Mouse (Mus musculus) MEL (cell line): ENCODE data around the gene Nrp1. TPM values are rescaled to one million over a fixed set of nuclear protein-coding genes. Genes with fewer than 3 reads are reported as not detected.

ENCODE experiments used
- DNase-seq: peaks from one replicate; pipeline ENCODE4 v3.0.0; 2011; ENCODE audit warnings: low read depth, low spot score
- H3K27ac ChIP-seq: 2 replicates; pipeline ENCODE4 v1.5.1; 2012; ENCODE audit warnings: low read depth, mild to moderate bottlenecking, control low read depth, low read length, moderate library complexity; ENCODE audit not compliant: control insufficient read depth
- H3K27me3 ChIP-seq, 2 experiments: fragments of 150-350 bp in 1 of 2; sonication (generic) in 1 of 2; 2 replicates each; pipeline ENCODE4 v1.6.1; 2012; ENCODE audit warnings: low read length in 2 of 2, mild to moderate bottlenecking in 2 of 2, improper control_type of control experiment in 1 of 2, moderate library complexity in 1 of 2; ENCODE audit not compliant: insufficient read depth in 2 of 2, control insufficient read depth in 1 of 2
- H3K36me3 ChIP-seq, 2 experiments: 2 replicates each; pipeline ENCODE4 v1.6.1; 2012 to 2014; ENCODE audit warnings: low read length in 2 of 2, improper control_type of control experiment in 1 of 2, inconsistent platforms in 1 of 2, mild to moderate bottlenecking in 1 of 2; ENCODE audit not compliant: insufficient read depth in 2 of 2, control insufficient read depth in 1 of 2
- H3K4me1 ChIP-seq, 2 experiments: fragments of 150-350 bp in 1 of 2; sonication (generic) in 1 of 2; 2 replicates each; pipeline ENCODE4 v1.6.1; 2012; ENCODE audit warnings: low read length in 2 of 2, improper control_type of control experiment in 1 of 2, mild to moderate bottlenecking in 1 of 2; ENCODE audit not compliant: insufficient read depth in 2 of 2, control insufficient read depth in 1 of 2
- H3K4me3 ChIP-seq, 2 experiments: fragments of 150-350 bp in 1 of 2; sonication (generic) in 1 of 2; 2 replicates each; pipeline ENCODE4 v1.5.1; 2012; ENCODE audit warnings: low read depth in 2 of 2, low read length in 2 of 2, mild to moderate bottlenecking in 2 of 2, moderate library complexity in 2 of 2, control low read depth in 1 of 2, improper control_type of control experiment in 1 of 2; ENCODE audit not compliant: control insufficient read depth in 1 of 2, insufficient read depth in 1 of 2
- H3K79me2 ChIP-seq: 2 replicates; pipeline ENCODE4 v1.6.1; 2012; ENCODE audit warnings: mild to moderate bottlenecking, low read length, moderate library complexity; ENCODE audit not compliant: control insufficient read depth, poor library complexity, insufficient read depth
- H3K9ac ChIP-seq: 2 replicates; pipeline ENCODE4 v1.6.1; 2012; ENCODE audit warnings: low read depth, mild to moderate bottlenecking, control low read depth, low read length, moderate library complexity; ENCODE audit not compliant: control insufficient read depth, poor library complexity, severe bottlenecking
- H3K9me3 ChIP-seq: fragments of 150-350 bp; sonication (generic); replicated peaks from 2 replicates; pipeline ENCODE4 v1.6.1; 2012; ENCODE audit warnings: mild to moderate bottlenecking, low read length, improper control_type of control experiment, moderate library complexity; ENCODE audit not compliant: insufficient read depth
- E2F4 ChIP-seq: IDR thresholded peaks from 2 replicates; pipeline ENCODE4 v1.6.1; 2011; ENCODE audit warnings: low read depth, low read length, improper control_type of control experiment, borderline replicate concordance
- EP300 ChIP-seq, 2 experiments: IDR thresholded peaks; 2 replicates each; pipeline ENCODE4 v1.6.1; 2011; ENCODE audit warnings: improper control_type of control experiment in 2 of 2, low read length in 2 of 2, low read depth in 1 of 2, mild to moderate bottlenecking in 1 of 2
- ETS1 ChIP-seq: IDR thresholded peaks from 2 replicates; pipeline ENCODE4 v1.6.1; 2012; ENCODE audit warnings: low read depth, mild to moderate bottlenecking, inconsistent platforms, low read length, improper control_type of control experiment, moderate library complexity
- GABPA ChIP-seq: IDR thresholded peaks from 2 replicates; pipeline ENCODE4 v1.6.1; 2012; ENCODE audit warnings: low read depth, mild to moderate bottlenecking, inconsistent platforms, low read length, improper control_type of control experiment, moderate library complexity
- KAT2A ChIP-seq: conservative IDR thresholded peaks from 2 replicates; pipeline ENCODE4 v1.6.1; 2012; ENCODE audit warnings: low read depth, low read length, improper control_type of control experiment, inconsistent platforms
- MEF2A ChIP-seq: IDR thresholded peaks from 2 replicates; pipeline ENCODE4 v1.6.1; 2014; ENCODE audit warnings: low read depth, mild to moderate bottlenecking, inconsistent platforms, low read length, improper control_type of control experiment; ENCODE audit not compliant: poor library complexity, insufficient replicate concordance, severe bottlenecking; ENCODE audit errors: extremely low read depth
- POLR2A ChIP-seq, 2 experiments: IDR thresholded peaks; 2 replicates each; pipeline ENCODE4 v1.6.1; 2011 to 2012; ENCODE audit warnings: low read length in 2 of 2, mild to moderate bottlenecking in 2 of 2, control low read depth in 1 of 2, improper control_type of control experiment in 1 of 2, low read depth in 1 of 2, moderate library complexity in 1 of 2; ENCODE audit not compliant: control insufficient read depth in 1 of 2, insufficient read depth in 1 of 2, poor library complexity in 1 of 2
- POLR2AphosphoS2 ChIP-seq: IDR thresholded peaks from 2 replicates; pipeline ENCODE4 v1.6.1; 2011; ENCODE audit warnings: low read length, improper control_type of control experiment
- POLR2AphosphoS5 ChIP-seq: IDR thresholded peaks from 2 replicates; pipeline ENCODE4 v1.6.1; 2012; ENCODE audit warnings: low read depth, borderline replicate concordance, mild to moderate bottlenecking, inconsistent platforms, low read length, moderate library complexity, mixed read lengths
- RCOR1 ChIP-seq: IDR thresholded peaks from 2 replicates; pipeline ENCODE4 v1.6.1; 2012; ENCODE audit warnings: low read depth, mild to moderate bottlenecking, inconsistent platforms, low read length, improper control_type of control experiment
- TAL1 ChIP-seq: IDR thresholded peaks from 2 replicates; pipeline ENCODE4 v1.6.1; 2012; ENCODE audit warnings: mild to moderate bottlenecking, inconsistent platforms, low read length, moderate library complexity, mixed read lengths
- TBP ChIP-seq: IDR thresholded peaks from 2 replicates; pipeline ENCODE4 v1.8.0; 2011; ENCODE audit warnings: low read depth, low read length, improper control_type of control experiment
- USF1 ChIP-seq: IDR thresholded peaks from 2 replicates; pipeline ENCODE4 v1.6.1; 2014; ENCODE audit warnings: low read depth, mild to moderate bottlenecking, inconsistent platforms, low read length, improper control_type of control experiment, moderate library complexity
- USF2 ChIP-seq, 2 experiments: IDR thresholded peaks; 2 replicates each; pipeline ENCODE4 v1.6.1; 2011 to 2012; ENCODE audit warnings: improper control_type of control experiment in 2 of 2, low read length in 2 of 2, borderline replicate concordance in 1 of 2, inconsistent platforms in 1 of 2, low read depth in 1 of 2, mild to moderate bottlenecking in 1 of 2; ENCODE audit not compliant: insufficient read depth in 1 of 2
- ZKSCAN1 ChIP-seq: IDR thresholded peaks from 2 replicates; pipeline ENCODE4 v1.6.1; 2012; ENCODE audit warnings: low read depth, mild to moderate bottlenecking, inconsistent platforms, low read length, improper control_type of control experiment, moderate library complexity
- polyA plus RNA-seq, 2 experiments: library from polyadenylated mRNA; stranded (reverse) in 1 of 2; unstranded in 1 of 2; fragments of >175 nt in 1 of 2; fragments of >200 nt in 1 of 2; gene quantifications; 2 replicates each; pipeline versions ENCODE4 v1.2.1 to v1.2.4; 2012; ENCODE audit warnings: low replicate concordance in 2 of 2, low read depth in 1 of 2; ENCODE audit not compliant: insufficient read length in 2 of 2, insufficient read depth in 1 of 2, missing spikeins in 1 of 2
- total RNA-seq: library from RNA; depleted of rRNA; stranded (reverse); fragments of 300-350 nt; gene quantifications from 2 replicates; pipeline ENCODE4 v1.2.3, GENCODE M21; 2012

Gene Nrp1
- total and polyA plus RNA-seq, 3 experiments, result not detected

GRCm38 (mm10) chr8:128391182-128391760 is 32.9 kb downstream of the Nrp1 start:
- H3K27me3 ChIP-seq, result no peaks in the 10 kb centered on the region
- no peak for DNase-seq

DNA sequence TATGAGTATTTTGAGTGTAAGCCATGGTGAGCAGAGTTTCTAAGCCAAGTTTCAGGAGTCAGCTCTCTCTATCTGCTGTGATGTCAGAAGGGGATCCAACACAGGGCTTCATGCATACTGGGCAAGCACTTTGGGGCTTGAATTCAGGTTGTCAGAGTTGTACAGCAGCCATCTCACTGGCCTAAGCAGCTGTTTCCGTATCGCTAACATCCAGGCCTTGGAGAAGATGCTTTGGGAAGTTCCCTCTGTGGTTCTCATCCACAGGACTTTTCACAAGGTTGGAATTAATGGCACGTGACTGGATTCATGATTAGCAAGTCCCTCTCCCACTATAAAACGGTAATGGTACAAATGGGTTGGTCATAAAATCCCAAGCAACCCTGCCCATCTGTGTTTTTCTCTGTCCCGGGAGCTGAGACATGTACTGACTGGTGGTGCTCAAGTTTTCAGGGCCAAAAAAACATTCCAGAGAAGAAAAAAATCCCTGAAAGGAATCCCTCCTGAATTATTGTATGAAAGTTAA is 36.3 kb downstream of the Nrp1 start:
- H3K79me2 ChIP-seq, result no peaks in the 10 kb centered on the region
- no peak for DNase-seq
- H3K9ac ChIP-seq, result no peak overlapping the region
- no peaks in the 10 kb centered on the region for H3K36me3 ChIP-seq
- no peaks in the 10 kb centered on the region for H3K9me3 ChIP-seq
- no peak overlapping the region for H3K4me3 ChIP-seq
- no peaks in the 10 kb centered on the region for H3K27me3 ChIP-seq
- H3K4me1 ChIP-seq, result no peaks in the 10 kb centered on the region
- TF ChIP-seq ZKSCAN1 (no peak), KAT2A (no peak), TAL1 (no peak), POLR2A (IDR thresholded peaks at IDR 0.05; ENCODE audit: control insufficient read depth in 1 of 2, insufficient read depth in 1 of 2, low read depth in 1 of 2, low read length in 2 of 2, poor library complexity in 1 of 2) (no peak), ETS1 (no peak), TBP (no peak), POLR2AphosphoS5 (no peak), E2F4 (no peak), MEF2A (no peak), POLR2AphosphoS2 (no peak), EP300 (IDR thresholded peaks at IDR 0.05; ENCODE audit: low read depth in 1 of 2, low read length in 2 of 2) (no peak), USF1 (no peak), GABPA (no peak), RCOR1 (no peak)
- H3K27ac ChIP-seq, result no peak overlapping the region

More at GRCm38 (mm10) chr8:128391182-128391760, 32.9 kb downstream of the Nrp1 start:
- Histone ChIP-seq H3K4me3 (no peak overlapping the region), H3K4me1 (no peaks in the 10 kb centered on the region), H3K79me2 (no peaks in the 10 kb centered on the region), H3K27ac (no peak overlapping the region), H3K36me3 (no peaks in the 10 kb centered on the region), H3K9ac (no peak overlapping the region), H3K9me3 (no peaks in the 10 kb centered on the region)
- TF ChIP-seq POLR2AphosphoS5 (no peak), USF2 (IDR thresholded peaks at IDR 0.05; ENCODE audit: borderline replicate concordance in 1 of 2, insufficient read depth in 1 of 2, low read depth in 1 of 2, low read length in 2 of 2) (no peak), TBP (no peak)
